Mouse (Mus musculus) adrenal gland, adult 2 months (tissue): ENCODE measurements around the gene Ceacam2. TPM values are rescaled to one million over a fixed set of nuclear protein-coding genes. Genes with fewer than 3 reads are reported as not detected.
A peak's percentile ranks its signal among the peaks of the same experiment; 100 is the strongest.
"Not testable (repeated sequence)": the region's sequence is repeated elsewhere in the genome, so short reads cannot be mapped to it uniquely, and the experiment has no call there.

ENCODE experiments used
- DNase-seq: peaks from one replicate; pipeline ENCODE4 v3.0.0; 2021
- long read RNA-seq: library from polyadenylated mRNA; stranded (forward); transcript quantifications from one replicate; pipeline ENCODE4 v2.0.0, GENCODE M21; 2021
- polyA plus RNA-seq: library from polyadenylated mRNA; depleted of rRNA; stranded (reverse); fragments of >200 nt; gene quantifications from 2 replicates; pipeline ENCODE4 v1.2.3, GENCODE M21; 2012; rRNA removed
- total RNA-seq, 2 experiments: library from RNA; stranded (reverse); gene quantifications; 2 replicates each; pipeline ENCODE4 v1.2.3; 2021

Gene Ceacam2
- 1 to 10 TPM; 1.1 to 5.0 TPM for total RNA-seq
- polyA plus RNA-seq = not detected in 2 replicates
- long read RNA-seq = 0 reads

GRCm38 (mm10) chr7:25539376-25539907, at the start of gene Ceacam2:
TSS of gene Ceacam2 (minus strand) at chr7:25539857.
- DNase-seq = not testable (repeated sequence)

- no peak for DNase-seq
These were observed 45.9 kb upstream of the Ceacam2 start for GRCm38 (mm10) chr7:25585351-25586204.

GRCm38 (mm10) chr7:25584651-25585050, 45.0 kb upstream of the Ceacam2 start:
- no peak for DNase-seq

GRCm38 (mm10) chr7:25582301-25582810, 42.7 kb upstream of the Ceacam2 start:
- DNase-seq = no peak

DNA sequence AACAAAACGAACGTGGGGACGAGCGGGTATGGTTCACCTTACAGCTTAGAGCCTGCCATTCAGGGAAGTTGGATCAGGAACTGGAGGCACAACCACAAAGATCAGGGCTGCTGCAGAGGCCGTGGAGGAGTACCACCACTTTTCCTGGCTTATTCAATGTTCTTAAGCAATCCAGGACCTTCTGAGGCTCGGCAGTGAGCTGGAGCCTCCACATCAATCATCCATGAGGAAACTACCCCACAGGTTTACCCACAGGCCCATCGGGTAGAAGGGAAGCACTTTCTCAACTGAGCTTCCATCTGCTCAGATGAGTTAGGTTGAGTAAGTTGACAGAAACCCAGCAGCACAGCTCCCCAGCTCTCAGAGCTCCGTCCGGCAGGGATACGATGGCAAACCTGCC, 39.8 kb upstream of the Ceacam2 start:
- no peak for DNase-seq

- DNase-seq = not testable (repeated sequence)
These were observed 37.3 kb upstream of the Ceacam2 start for GRCm38 (mm10) chr7:25576793-25577437.

- not testable (repeated sequence) for DNase-seq
These were observed 36.7 kb upstream of the Ceacam2 start for GRCm38 (mm10) chr7:25576308-25576707.

DNA sequence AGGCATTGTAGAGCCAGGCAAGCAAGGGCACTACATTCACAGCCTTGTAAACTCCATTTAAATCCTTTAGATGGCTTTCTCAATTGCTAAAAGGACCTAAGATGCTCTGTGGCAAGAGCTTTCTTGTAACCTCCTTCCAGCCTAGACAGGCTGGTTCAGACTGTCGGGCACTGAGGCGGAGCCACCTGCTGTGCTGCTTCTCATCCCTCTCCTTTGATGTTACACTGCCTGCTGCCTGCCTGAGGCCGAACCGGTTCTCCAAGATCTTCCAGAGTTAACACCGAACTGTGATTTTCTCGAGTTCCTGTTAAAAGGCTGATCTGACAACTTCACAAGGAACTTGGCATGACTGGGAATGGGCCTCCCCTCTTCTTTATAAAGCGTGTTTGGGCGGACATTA, 36.2 kb upstream of the Ceacam2 start:
- DNase-seq = no peak

GRCm38 (mm10) chr7:25575105-25575504, 35.4 kb upstream of the Ceacam2 start:
- no peak for DNase-seq

DNA sequence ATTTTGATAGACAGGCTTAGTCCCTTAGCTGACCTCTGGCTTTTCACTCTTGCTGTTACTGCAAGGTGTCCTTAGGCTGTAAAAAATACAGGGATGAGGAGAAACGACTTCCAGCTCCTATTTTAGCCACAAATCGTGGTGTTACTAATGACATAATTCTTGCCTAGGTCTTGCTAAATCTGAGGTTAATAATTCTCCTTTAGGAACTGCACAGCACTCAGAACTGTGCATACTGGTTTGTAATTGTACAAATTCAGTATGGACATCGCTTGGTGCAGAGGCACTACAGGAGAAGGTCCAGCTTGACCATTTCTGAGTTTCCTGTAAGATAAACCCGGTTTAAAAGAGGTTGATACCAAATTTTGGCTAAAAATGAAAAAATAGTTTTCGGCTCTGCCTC, 34.1 kb upstream of the Ceacam2 start:
- not testable (repeated sequence) for DNase-seq

GRCm38 (mm10) chr7:25568721-25569120, 29.1 kb upstream of the Ceacam2 start:
- no peak for DNase-seq

- DNase-seq = not testable (repeated sequence)
These were observed 1.8 kb upstream of the Ceacam2 start for GRCm38 (mm10) chr7:25541464-25541863.

GRCm38 (mm10) chr7:25539954-25540353, 297 bp upstream of the Ceacam2 start:
- DNase-seq = not testable (repeated sequence)

- no peak for DNase-seq
These were observed 8.8 kb downstream of the Ceacam2 start for GRCm38 (mm10) chr7:25530837-25531236.

DNA sequence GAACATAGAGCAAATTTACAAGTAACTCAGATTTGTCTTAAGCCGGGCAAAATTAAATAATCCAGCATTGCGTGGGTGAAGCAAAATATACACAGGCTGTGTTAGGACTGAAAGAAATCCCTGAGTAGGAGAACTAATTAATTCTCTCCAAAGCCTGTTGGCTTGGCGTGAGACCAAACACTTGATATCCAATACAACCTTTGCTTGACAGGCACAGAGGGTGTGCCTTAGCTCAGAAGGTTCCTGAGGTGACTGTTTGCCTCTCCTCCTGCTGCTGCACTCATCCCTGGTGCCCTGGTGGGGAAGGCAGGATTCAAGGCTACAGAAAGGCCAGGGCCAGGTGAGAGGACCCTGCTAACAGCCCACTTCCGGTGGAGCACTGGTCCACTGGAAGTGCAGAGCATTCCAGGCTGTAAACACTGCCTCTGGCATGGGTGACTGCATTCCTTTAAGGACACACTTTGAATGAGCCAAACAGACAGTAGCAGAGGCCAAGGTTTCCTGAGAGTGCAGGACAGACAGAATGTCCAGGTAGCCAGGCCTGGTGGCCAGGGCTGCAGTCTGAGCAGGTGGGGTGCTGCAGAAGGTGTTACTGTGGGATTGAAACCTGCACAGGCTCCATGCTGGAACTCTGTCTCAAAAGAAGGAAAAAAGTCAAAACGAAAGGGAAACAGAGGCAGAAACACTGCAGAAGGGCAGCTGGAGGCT, 23.4 kb downstream of the Ceacam2 start:
- peak; percentile 16 for DNase-seq

DNA sequence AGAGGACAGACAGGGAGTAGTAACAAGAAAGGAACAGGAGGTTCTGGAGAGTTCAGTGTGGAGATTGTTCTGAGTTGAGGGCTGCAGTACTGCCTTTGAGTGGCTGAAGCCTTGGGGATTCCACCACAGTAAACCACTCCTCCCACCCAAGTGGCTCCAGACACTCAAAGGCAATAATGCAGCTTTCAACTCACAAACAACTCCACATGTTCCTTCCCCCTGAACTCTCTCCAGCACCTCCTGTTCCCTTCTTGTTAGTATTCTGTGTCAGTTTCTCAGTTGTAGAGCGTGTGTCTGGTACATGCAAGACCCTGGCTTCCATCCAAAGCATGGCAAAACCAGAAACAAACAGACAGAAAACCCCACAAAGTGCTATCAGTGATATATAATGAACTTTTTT, 24.0 kb downstream of the Ceacam2 start:
- DNase-seq = not testable (repeated sequence)

GRCm38 (mm10) chr7:25509925-25510324, 29.7 kb downstream of the Ceacam2 start:
- DNase-seq = no peak

DNA sequence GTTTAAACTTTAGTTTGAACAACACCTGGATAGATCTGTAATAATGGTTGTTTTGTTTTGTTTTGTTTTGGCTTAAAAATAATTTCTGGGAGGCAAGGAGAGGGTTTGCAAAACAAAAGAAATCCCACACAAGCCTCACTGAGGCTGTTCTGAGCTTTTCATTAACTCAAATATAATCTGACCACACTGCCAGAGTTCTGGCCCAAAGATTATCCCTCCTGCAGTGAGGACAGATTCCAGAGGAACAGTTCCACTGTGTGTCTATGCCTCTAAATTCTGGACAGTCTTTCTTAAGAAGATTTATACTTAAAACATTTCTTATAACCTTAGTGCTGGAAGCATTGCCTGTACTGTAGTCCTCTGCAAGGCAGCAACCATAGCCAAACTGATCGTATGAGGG, 45.0 kb downstream of the Ceacam2 start:
- no peak for DNase-seq

- DNase-seq = not testable (repeated sequence)
These were observed 49.0 kb downstream of the Ceacam2 start for GRCm38 (mm10) chr7:25490698-25491097.

DNA sequence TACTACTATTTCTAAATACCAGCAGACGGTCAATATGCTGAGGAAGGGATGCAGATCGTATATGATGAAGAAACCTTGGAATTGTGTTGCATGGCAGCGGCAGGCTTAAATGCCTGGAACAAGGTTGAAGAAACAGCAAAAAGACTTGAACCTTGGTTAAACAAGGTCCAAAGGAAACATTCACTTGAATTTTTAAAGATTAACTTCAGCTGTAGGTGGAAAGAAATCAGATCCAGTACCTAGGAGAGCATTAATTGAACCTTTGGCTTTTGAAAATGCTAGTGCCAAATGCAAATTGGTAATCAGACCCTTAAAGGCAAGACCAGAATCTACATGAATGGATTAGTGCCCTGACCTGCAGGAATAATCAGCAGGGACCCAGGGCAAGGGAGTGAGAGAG, 50.3 kb downstream of the Ceacam2 start:
- not testable (repeated sequence) for DNase-seq

DNA sequence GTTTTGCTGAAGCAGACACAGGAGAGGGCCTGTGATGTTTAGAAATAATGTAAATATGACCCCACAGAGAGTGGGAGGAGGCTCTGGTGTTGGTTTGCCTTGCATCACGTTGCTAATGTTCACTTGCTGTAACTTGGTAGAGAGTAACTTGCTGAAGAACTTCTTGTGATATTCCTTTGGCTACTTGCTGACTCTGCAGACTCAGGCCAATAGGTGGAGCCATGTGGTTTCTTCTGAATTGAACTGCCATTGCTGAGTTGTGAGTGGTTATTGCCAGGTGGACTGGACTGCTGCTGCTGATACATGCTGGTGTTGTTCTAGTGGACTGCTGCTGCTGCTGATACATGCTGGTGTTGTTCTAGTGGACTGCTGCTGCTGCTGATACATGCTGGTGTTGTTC, 53.5 kb downstream of the Ceacam2 start:
- DNase-seq = peak; percentile 27

GRCm38 (mm10) chr7:25485061-25485460, 54.6 kb downstream of the Ceacam2 start:
- DNase-seq = no peak
